Mouse (Mus musculus) stomach, embryonic 15.5 days (tissue): ENCODE measurements around the gene Lhx8. TPM values are rescaled to one million over a fixed set of nuclear protein-coding genes. Genes with fewer than 3 reads are reported as not detected.

Experiments used
- ATAC-seq: fragments of 200-750 bp; cut with Nextera tagmentation; 2 replicates; pipeline ENCODE4 v1.8.0; 2017; ENCODE audit warnings: low read depth, moderate number of reproducible peaks, moderate TSS enrichment; ENCODE audit not compliant: insufficient read depth, low FRiP score
- H3K27ac ChIP-seq: fragments of 300-500 bp; sonication (generic); 2 replicates; pipeline ENCODE4 v1.5.1; 2015; ENCODE audit warnings: mild to moderate bottlenecking, inconsistent platforms
- H3K27me3 ChIP-seq: fragments of 300-500 bp; sonication (generic); replicated peaks from 2 replicates; pipeline ENCODE4 v1.6.1; 2015; ENCODE audit warnings: inconsistent platforms
- H3K36me3 ChIP-seq: fragments of 300-500 bp; sonication (generic); 2 replicates; pipeline ENCODE4 v1.6.1; 2015; ENCODE audit warnings: inconsistent platforms
- H3K4me1 ChIP-seq: fragments of 300-500 bp; sonication (generic); 2 replicates; pipeline ENCODE4 v1.6.1; 2015; ENCODE audit warnings: inconsistent platforms
- H3K4me2 ChIP-seq: fragments of 300-500 bp; sonication (generic); 2 replicates; pipeline ENCODE4 v1.6.1; 2015; ENCODE audit warnings: mild to moderate bottlenecking, inconsistent platforms
- H3K4me3 ChIP-seq: fragments of 300-500 bp; sonication (generic); replicated peaks from 2 replicates; pipeline ENCODE4 v1.5.1; 2015; ENCODE audit warnings: inconsistent platforms
- H3K9ac ChIP-seq: fragments of 300-500 bp; sonication (generic); 2 replicates; pipeline ENCODE4 v1.6.1; 2015; ENCODE audit warnings: inconsistent platforms
- H3K9me3 ChIP-seq: fragments of 300-500 bp; sonication (generic); 2 replicates; pipeline ENCODE4 v1.6.1; 2016; ENCODE audit warnings: inconsistent platforms
- whole genome bisulfite sequencing: fragments of 180-500 bp; shearing (Covaris S2); methylation state at CpG from one replicate; pipeline ENCODE4 v1.1.7; 2015; 5-methylcytosine and 5-hydroxymethylcytosine counted together
- polyA plus RNA-seq: library from polyadenylated mRNA; unstranded; fragments of >200 nt; fragmentation: Nextera tagmentation; extraction: Ambion mirVana; gene quantifications from 2 replicates; pipeline ENCODE4 v1.2.1, GENCODE M21; 2015

Lhx8 gene
- polyA plus RNA-seq, 1 experiment from 2014 or later = 0.22 TPM

- 51% methylated on average over 16 of the region's 16 CpGs for WGBS
- no peak overlapping the region for H3K9ac ChIP-seq
- ATAC-seq = no peak
Observed at GRCm38 (mm10) chr3:154305163-154305884, 25.1 kb downstream of the Lhx8 start.

GRCm38 (mm10) chr3:154301102-154301501 is 29.4 kb downstream of the Lhx8 start:
- Histone ChIP-seq H3K36me3 (no peaks in the 10 kb centered on the region), H3K4me2 (no peak overlapping the region), H3K9me3 (no peaks in the 10 kb centered on the region), H3K4me3 (no peak overlapping the region), H3K27me3 (no peaks in the 10 kb centered on the region), H3K9ac (no peak overlapping the region), H3K27ac (no peak overlapping the region), H3K4me1 (no peaks in the 10 kb centered on the region)
- 73% methylated on average over 4 of the region's 4 CpGs for WGBS
- ATAC-seq = no peak

More at GRCm38 (mm10) chr3:154305163-154305884, 25.1 kb downstream of the Lhx8 start:
- Histone ChIP-seq H3K4me2 (0 out of 2 replicates have a peak overlapping the region, but pooled peaks have one; percentile 13), H3K27me3 (no peaks in the 10 kb centered on the region), H3K36me3 (no peaks in the 10 kb centered on the region), H3K4me3 (no peak overlapping the region), H3K9me3 (no peaks in the 10 kb centered on the region), H3K4me1 (no peaks in the 10 kb centered on the region), H3K27ac (no peak overlapping the region)

DNA sequence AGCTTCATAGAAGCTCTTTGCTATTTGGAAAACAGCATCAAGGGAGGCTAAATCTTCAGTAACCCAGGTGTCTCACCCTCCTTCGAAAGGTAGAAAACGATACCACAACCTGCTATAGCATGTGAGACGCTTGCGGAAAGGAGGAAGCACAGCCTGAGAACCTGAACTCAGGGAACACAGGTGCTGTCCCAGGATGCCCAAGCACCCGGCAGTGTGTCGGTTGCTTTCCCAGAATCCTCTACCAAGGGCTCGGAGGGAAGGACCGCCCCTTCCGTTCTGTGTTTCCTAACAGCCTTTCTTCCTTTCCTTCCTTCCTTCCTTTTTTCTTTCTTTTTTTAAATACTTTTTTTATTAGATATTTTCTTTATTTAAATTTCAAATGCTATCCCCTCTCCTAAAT is 30.5 kb downstream of the Lhx8 start:
- H3K27me3 ChIP-seq = no peaks in the 10 kb centered on the region
- no peaks in the 10 kb centered on the region for H3K9me3 ChIP-seq
- H3K4me2 ChIP-seq = no peak overlapping the region
- H3K4me1 ChIP-seq = no peaks in the 10 kb centered on the region
- H3K9ac ChIP-seq = no peak overlapping the region
- H3K36me3 ChIP-seq = no peaks in the 10 kb centered on the region
- 87% methylated on average over 9 of the region's 9 CpGs for WGBS
- H3K4me3 ChIP-seq = no peak overlapping the region
- no peak for ATAC-seq
- no peak overlapping the region for H3K27ac ChIP-seq

- no peaks in the 10 kb centered on the region for H3K27me3 ChIP-seq
- H3K4me2 ChIP-seq = no peak overlapping the region
- H3K4me3 ChIP-seq = no peak overlapping the region
- no peaks in the 10 kb centered on the region for H3K36me3 ChIP-seq
- no peaks in the 10 kb centered on the region for H3K9me3 ChIP-seq
- no peak overlapping the region for H3K27ac ChIP-seq
- no peaks in the 10 kb centered on the region for H3K4me1 ChIP-seq
- ATAC-seq = no peak
- H3K9ac ChIP-seq = no peak overlapping the region
Observed at GRCm38 (mm10) chr3:154298490-154298889, 32.0 kb downstream of the Lhx8 start.

DNA sequence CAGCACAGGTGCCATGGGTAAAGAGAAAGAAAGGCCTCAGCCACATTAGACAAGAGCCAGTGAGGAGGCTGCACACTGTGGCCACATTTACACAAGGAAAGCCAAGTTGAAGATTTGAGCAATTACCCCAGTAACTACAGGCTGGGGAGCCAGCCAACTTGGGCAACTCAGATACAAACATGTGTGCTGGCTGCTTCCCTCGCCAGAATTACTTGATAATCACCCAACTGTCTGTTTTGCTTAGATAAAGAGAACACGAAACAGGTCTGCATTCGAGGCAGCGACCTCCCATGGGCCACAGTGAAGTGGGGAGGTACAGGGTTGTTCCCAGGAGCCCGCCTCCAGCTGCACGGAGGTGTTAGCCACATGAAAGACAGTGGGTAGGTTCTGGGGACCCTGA is 33.0 kb downstream of the Lhx8 start:
- Histone ChIP-seq H3K9me3 (no peaks in the 10 kb centered on the region), H3K36me3 (no peaks in the 10 kb centered on the region), H3K9ac (no peak overlapping the region), H3K4me1 (no peaks in the 10 kb centered on the region), H3K4me2 (no peak overlapping the region), H3K4me3 (no peak overlapping the region), H3K27ac (no peak overlapping the region), H3K27me3 (no peaks in the 10 kb centered on the region)
- 40% methylated on average over 6 of the region's 6 CpGs for WGBS
- ATAC-seq = no peak

DNA sequence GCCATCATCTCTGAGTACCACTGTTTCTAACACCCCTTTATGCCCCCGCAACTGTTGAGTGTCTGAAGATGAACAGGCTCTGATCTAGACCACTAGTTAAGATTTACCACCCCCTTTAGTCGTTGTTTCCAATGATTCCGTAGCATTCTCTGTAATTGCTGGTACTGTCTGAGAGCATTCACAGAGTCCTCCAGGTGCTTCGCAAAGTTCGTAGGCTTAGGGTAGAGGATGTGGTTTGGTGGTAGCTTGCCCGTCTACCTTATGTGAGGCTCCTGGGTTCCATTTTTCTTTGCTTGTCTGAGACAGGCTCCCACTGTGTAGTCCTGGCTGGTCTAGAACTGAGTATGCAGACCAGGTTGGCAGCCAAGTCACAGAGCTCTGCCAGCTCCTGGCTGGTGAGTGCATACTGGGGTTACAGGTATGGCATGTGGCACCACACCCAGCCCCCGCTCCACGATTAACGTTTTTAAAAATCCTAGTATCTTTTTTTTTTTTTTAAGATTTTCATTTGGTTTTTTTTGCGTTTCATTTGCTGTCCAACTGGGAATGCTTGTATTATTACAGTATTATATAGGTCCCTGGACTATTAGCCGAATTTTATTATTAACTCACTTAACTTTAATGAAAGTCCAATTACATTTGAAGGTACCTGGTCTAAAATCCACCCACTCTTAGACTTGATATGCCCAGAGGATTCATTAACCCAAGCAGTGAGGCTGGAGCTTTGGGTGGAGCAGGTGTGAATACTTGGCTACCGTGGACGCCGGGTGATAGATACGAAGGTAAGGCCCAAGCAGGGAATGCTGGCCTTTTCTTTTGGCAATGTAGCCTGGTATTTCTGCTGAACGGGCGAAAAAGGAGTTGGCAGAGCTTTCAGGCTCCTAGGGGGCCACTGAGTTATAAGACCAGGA is 35.3 kb downstream of the Lhx8 start:
- no peak overlapping the region for H3K9ac ChIP-seq
- H3K4me2 ChIP-seq = no peak overlapping the region
- no peak overlapping the region for H3K27ac ChIP-seq
- no peak for ATAC-seq
- H3K9me3 ChIP-seq = no peaks in the 10 kb centered on the region
- H3K4me1 ChIP-seq = no peaks in the 10 kb centered on the region
- 91% methylated on average over 17 of the region's 17 CpGs for WGBS
- no peak overlapping the region for H3K4me3 ChIP-seq
- no peaks in the 10 kb centered on the region for H3K36me3 ChIP-seq
- 0 out of 2 replicates have a peak, but pooled peaks cover 3% of the 10 kb centered on the region for H3K27me3 ChIP-seq

DNA sequence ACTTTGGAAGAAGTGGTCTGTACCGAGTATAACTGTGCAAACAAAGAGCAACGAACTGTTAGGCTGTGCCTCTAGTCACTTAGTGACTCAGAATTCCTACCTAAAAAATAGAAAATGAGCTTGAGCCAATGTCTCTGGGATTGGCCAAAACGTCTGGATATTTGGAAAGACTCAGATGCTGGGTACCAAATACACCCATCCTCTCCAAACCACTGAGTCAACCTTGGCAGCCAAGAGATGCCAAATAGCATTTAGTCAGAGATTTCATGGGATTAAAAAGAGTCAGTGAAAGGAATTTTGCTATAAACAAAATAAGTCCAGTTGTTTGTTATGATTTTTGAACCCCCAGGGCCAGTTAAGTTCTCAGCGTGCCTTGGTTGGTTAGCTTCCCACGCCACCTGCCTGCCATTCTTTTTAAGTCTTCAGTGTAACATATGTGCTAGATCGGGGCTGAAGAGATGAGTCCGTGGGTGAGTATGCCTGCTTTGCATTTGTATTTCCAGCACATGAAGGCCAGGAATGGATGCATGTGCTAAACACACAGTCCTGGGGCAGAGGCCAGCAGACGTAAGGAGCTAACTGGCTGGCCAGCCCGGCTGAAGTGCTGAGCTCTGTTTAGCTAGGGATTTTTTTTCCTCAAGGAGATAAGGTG is 36.5 kb downstream of the Lhx8 start:
- H3K27me3 ChIP-seq = 0 out of 2 replicates have a peak, but pooled peaks cover 3% of the 10 kb centered on the region
- ATAC-seq = no peak
- no peaks in the 10 kb centered on the region for H3K9me3 ChIP-seq
- H3K36me3 ChIP-seq = no peaks in the 10 kb centered on the region
- H3K27ac ChIP-seq = no peak overlapping the region
- 58% methylated on average over 9 of the region's 9 CpGs for WGBS
- no peaks in the 10 kb centered on the region for H3K4me1 ChIP-seq
- H3K4me2 ChIP-seq = no peak overlapping the region
- H3K4me3 ChIP-seq = no peak overlapping the region
- H3K9ac ChIP-seq = no peak overlapping the region

DNA sequence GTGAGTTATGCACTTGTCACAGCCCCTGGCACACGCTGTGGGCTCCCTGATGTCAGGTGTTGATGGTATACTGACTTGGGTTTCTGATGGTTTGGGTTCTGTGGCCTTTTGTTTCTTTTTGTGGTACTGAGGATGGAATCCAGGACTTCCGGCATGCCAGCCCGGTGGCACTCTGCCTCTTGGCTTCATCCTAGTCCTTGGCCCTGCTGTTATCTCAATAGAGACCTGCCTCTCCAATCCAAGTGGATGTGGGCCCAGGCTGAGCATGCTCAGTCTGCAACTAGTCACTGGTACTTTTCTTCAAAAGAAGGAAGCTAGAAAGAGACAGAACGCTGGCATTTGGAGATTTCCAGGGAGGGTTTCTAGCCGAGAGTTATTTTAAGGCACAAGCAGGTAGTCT is 38.3 kb downstream of the Lhx8 start:
- no peaks in the 10 kb centered on the region for H3K36me3 ChIP-seq
- no peak overlapping the region for H3K9ac ChIP-seq
- H3K9me3 ChIP-seq = no peaks in the 10 kb centered on the region
- 0 out of 2 replicates have a peak, but pooled peaks cover 3% of the 10 kb centered on the region for H3K27me3 ChIP-seq
- WGBS = 69% methylated on average over 5 of the region's 5 CpGs
- no peak overlapping the region for H3K27ac ChIP-seq
- no peaks in the 10 kb centered on the region for H3K4me1 ChIP-seq
- no peak for ATAC-seq
- no peak overlapping the region for H3K4me2 ChIP-seq
- no peak overlapping the region for H3K4me3 ChIP-seq

DNA sequence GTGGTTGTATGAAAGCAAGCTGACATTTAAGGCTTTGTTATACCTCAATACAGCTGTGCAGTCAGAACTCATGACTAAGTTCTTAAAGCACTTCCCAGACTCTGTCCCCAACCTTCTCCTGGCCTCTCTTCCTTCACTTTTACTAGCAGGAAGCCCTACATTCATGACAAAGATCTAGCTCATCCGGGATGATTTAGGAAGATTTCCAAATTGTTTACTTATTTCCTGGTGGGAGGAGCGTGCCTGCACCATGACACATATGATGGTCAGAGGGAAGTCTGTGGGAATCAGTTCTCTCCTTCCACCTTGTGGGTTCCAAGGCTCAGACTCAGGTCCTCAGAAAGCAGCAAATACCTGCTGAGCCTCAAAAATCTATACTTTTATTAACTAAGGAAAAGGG is 40.1 kb downstream of the Lhx8 start:
- 0 out of 2 replicates have a peak, but pooled peaks cover 3% of the 10 kb centered on the region for H3K27me3 ChIP-seq
- H3K4me3 ChIP-seq = no peak overlapping the region
- H3K9ac ChIP-seq = no peak overlapping the region
- WGBS = 40% methylated on average over 2 of the region's 2 CpGs
- no peak overlapping the region for H3K4me2 ChIP-seq
- no peak for ATAC-seq
- H3K27ac ChIP-seq = no peak overlapping the region
- H3K9me3 ChIP-seq = no peaks in the 10 kb centered on the region
- no peaks in the 10 kb centered on the region for H3K4me1 ChIP-seq
- no peaks in the 10 kb centered on the region for H3K36me3 ChIP-seq

GRCm38 (mm10) chr3:154288429-154289069 is 41.9 kb downstream of the Lhx8 start:
- no peak overlapping the region for H3K9ac ChIP-seq
- no peak overlapping the region for H3K27ac ChIP-seq
- H3K4me3 ChIP-seq = no peak overlapping the region
- H3K36me3 ChIP-seq = no peaks in the 10 kb centered on the region
- no peaks in the 10 kb centered on the region for H3K4me1 ChIP-seq
- no peaks in the 10 kb centered on the region for H3K9me3 ChIP-seq
- H3K27me3 ChIP-seq = 0 out of 2 replicates have a peak, but pooled peaks cover 3% of the 10 kb centered on the region
- ATAC-seq = no peak
- no peak overlapping the region for H3K4me2 ChIP-seq
- 79% methylated on average over 4 of the region's 4 CpGs for WGBS

- Histone ChIP-seq H3K9ac (no peak overlapping the region), H3K27me3 (0 out of 2 replicates have a peak, but pooled peaks cover under 1% of the 10 kb centered on the region), H3K36me3 (no peaks in the 10 kb centered on the region), H3K4me1 (no peaks in the 10 kb centered on the region), H3K9me3 (no peaks in the 10 kb centered on the region), H3K4me2 (no peak overlapping the region), H3K27ac (no peak overlapping the region), H3K4me3 (no peak overlapping the region)
- ATAC-seq = no peak
- 70% methylated on average over 2 of the region's 2 CpGs for WGBS
Observed at GRCm38 (mm10) chr3:154287217-154287616, 43.2 kb downstream of the Lhx8 start.
